Comparison of ENCODE assay signal across 13 mouse cellular contexts in the genomic region with DNA sequence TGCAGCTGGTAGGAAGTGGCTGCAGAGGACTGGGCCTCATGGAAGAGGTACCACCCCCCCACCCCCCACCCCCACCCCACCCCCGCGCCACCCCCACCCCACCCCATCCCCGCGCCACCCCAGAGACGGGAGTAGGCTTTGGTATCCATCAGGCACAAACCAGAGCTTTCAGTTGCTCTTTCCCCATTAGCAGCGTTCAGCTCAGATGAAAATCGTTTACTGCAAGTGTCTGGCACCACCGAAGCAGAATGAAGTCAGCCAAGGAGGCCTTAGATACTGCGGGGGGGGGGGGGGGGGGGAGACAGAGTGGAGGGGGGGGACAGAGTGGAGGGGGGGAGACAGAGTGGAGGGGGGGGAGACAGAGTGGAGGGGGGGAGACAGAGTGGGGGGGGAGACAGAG. TPM values are rescaled to one million over a fixed set of nuclear protein-coding genes. Genes with fewer than 3 reads are reported as not detected.
DNase-seq lines count a peak whose midpoint lies in the region; ATAC-seq lines count a peak whose summit lies in the region.
"Had no signal": no experiment of that assay in that cellular context is flagged by ENCODE, and none has a peak within 500 bp of the region (broad histone marks: within the 10 kb centered on the region; RNA-seq: fewer than 3 reads in every experiment).

No protein-coding gene starts in this region.

- H3K9me3 ChIP-seq in heart, embryonic 15.5 days (replicated peaks), result no peaks in the 10 kb centered on the region
- no peaks in the 10 kb centered on the region for H3K9me3 ChIP-seq in midbrain, embryonic 10.5 days (replicated peaks)
- no peaks in the 10 kb centered on the region for H3K9me3 ChIP-seq in midbrain, embryonic 14.5 days (ENCODE audit: control insufficient read depth, low read length)
- H3K9me3 ChIP-seq in embryonic facial prominence, embryonic 13.5 days, result no peaks in the 10 kb centered on the region
- no peaks in the 10 kb centered on the region for H3K9me3 ChIP-seq in limb, embryonic 10.5 days (replicated peaks)

- peak overlapping the region; percentile 93 for H3K27ac ChIP-seq in heart, embryonic 15.5 days
- H3K27ac ChIP-seq in midbrain, embryonic 10.5 days (replicated peaks), result peak overlapping the region; percentile 76
- no peak overlapping the region for H3K27ac ChIP-seq in midbrain, embryonic 14.5 days (replicated peaks; ENCODE audit: low read depth, low read length)
- peak overlapping the region; percentile 63; the same call in 1 of the 2 replicates for H3K27ac ChIP-seq in embryonic facial prominence, embryonic 13.5 days
- peak overlapping the region; percentile 73 for H3K27ac ChIP-seq in limb, embryonic 10.5 days

- H3K4me3 ChIP-seq in heart, embryonic 15.5 days, result no peak overlapping the region
- no peak overlapping the region for H3K4me3 ChIP-seq in midbrain, embryonic 10.5 days
- H3K4me3 ChIP-seq in midbrain, embryonic 14.5 days (replicated peaks; ENCODE audit: low read depth, low read length), result no peak overlapping the region
- H3K4me3 ChIP-seq in embryonic facial prominence, embryonic 13.5 days, result no peak overlapping the region
- H3K4me3 ChIP-seq in limb, embryonic 10.5 days, result no peak overlapping the region

- 17% methylated on average over 8 of the region's 9 CpGs for WGBS in heart, embryonic 15.5 days
- 21% methylated on average over 8 of the region's 9 CpGs for WGBS in midbrain, embryonic 10.5 days
- 13% methylated on average over 8 of the region's 9 CpGs for WGBS in midbrain, embryonic 14.5 days
- WGBS in embryonic facial prominence, embryonic 13.5 days, result 13% methylated on average over 7 of the region's 9 CpGs
- WGBS in limb, embryonic 10.5 days, result 23% methylated on average over 5 of the region's 9 CpGs

- H3K4me1 ChIP-seq in heart, embryonic 15.5 days (replicated peaks), result peaks cover 93% of the 10 kb centered on the region
- H3K4me1 ChIP-seq in midbrain, embryonic 10.5 days, result peaks cover 56% of the 10 kb centered on the region
- peaks cover 21% of the 10 kb centered on the region for H3K4me1 ChIP-seq in midbrain, embryonic 14.5 days (ENCODE audit: control insufficient read depth, insufficient read depth, low read length)
- peaks cover 71% of the 10 kb centered on the region for H3K4me1 ChIP-seq in embryonic facial prominence, embryonic 13.5 days
- peaks cover 62% of the 10 kb centered on the region for H3K4me1 ChIP-seq in limb, embryonic 10.5 days

- no peak for ATAC-seq in heart, embryonic 15.5 days (replicated peaks; ENCODE audit: insufficient number of reproducible peaks, insufficient read depth, low FRiP score, low read depth)
- no peak for ATAC-seq in midbrain, embryonic 14.5 days (ENCODE audit: low FRiP score, low TSS enrichment)
- no peak for ATAC-seq in embryonic facial prominence, embryonic 13.5 days (ENCODE audit: insufficient number of reproducible peaks, insufficient read depth, low FRiP score, low TSS enrichment, low read depth)
- no peak for ATAC-seq in megakaryocyte-erythroid progenitor cell, adult 5-6 weeks (replicated peaks; ENCODE audit: low FRiP score, low TSS enrichment, poor library complexity, severe bottlenecking)

- DNase-seq in heart, postnatal 25 days (ENCODE audit: low spot score), result no peak
- no peak for DNase-seq in midbrain, embryonic 10.5 days (ENCODE audit: low spot score)
- no peak for DNase-seq in midbrain, embryonic 14.5 days
- DNase-seq in limb, embryonic 10.5 days (ENCODE audit: low spot score), result no peak
- DNase-seq in embryo, embryonic 9.5 days (ENCODE audit: extremely low spot score), result no peak
- DNase-seq: adrenal gland, postnatal 25 days; embryo, embryonic 11 days; kidney, adult 9 months had no signal

- no peaks in the 10 kb centered on the region for H3K27me3 ChIP-seq in heart, embryonic 15.5 days
- H3K27me3 ChIP-seq in midbrain, embryonic 10.5 days (ENCODE audit: low read depth, poor library complexity, severe bottlenecking), result no peaks in the 10 kb centered on the region
- H3K27me3 ChIP-seq in midbrain, embryonic 14.5 days (ENCODE audit: control insufficient read depth, insufficient read depth, low read length), result no peaks in the 10 kb centered on the region
- H3K27me3 ChIP-seq in embryonic facial prominence, embryonic 13.5 days, result no peaks in the 10 kb centered on the region
- no peaks in the 10 kb centered on the region for H3K27me3 ChIP-seq in limb, embryonic 10.5 days (ENCODE audit: low read depth, poor library complexity, severe bottlenecking)

- intact Hi-C loops in heart, postnatal 25 days (cut with DNase I), result no loop called here

- no peak overlapping the region for H3K4me2 ChIP-seq in heart, embryonic 15.5 days
- no peak overlapping the region for H3K4me2 ChIP-seq in midbrain, embryonic 14.5 days (ENCODE audit: low read length)
- H3K4me2 ChIP-seq in embryonic facial prominence, embryonic 13.5 days, result no peak overlapping the region

- no peak overlapping the region for H3K9ac ChIP-seq in heart, embryonic 15.5 days
- H3K9ac ChIP-seq in midbrain, embryonic 14.5 days (replicated peaks; ENCODE audit: low read length), result no peak overlapping the region
- no peak overlapping the region for H3K9ac ChIP-seq in embryonic facial prominence, embryonic 13.5 days

- H3K36me3 ChIP-seq in heart, embryonic 15.5 days, result no peaks in the 10 kb centered on the region
- H3K36me3 ChIP-seq in midbrain, embryonic 10.5 days, result peaks cover 46% of the 10 kb centered on the region
- no peaks in the 10 kb centered on the region for H3K36me3 ChIP-seq in midbrain, embryonic 14.5 days (ENCODE audit: control insufficient read depth, insufficient read depth, low read length)
- no peaks in the 10 kb centered on the region for H3K36me3 ChIP-seq in embryonic facial prominence, embryonic 13.5 days
- H3K36me3 ChIP-seq in limb, embryonic 10.5 days, result no peaks in the 10 kb centered on the region

RNA-seq across cellular contexts. Expression of gene C1qtnf9, which starts 28.8 kb away (rescaled TPM):
- polyA plus RNA-seq in heart, embryonic 15.5 days (2015; fragmentation: Nextera tagmentation; extraction: Ambion mirVana), result 2.3 and 2.4 TPM in 2 replicates
- total RNA-seq in heart, postnatal 25 days (2021), result 10 to 100 TPM; 43.1 to 50.6 TPM
- 0.06 and 0.09 TPM in 2 replicates for polyA plus RNA-seq in midbrain, embryonic 10.5 days (2016; fragmentation: Nextera tagmentation; extraction: Ambion mirVana)
- polyA plus RNA-seq in midbrain, embryonic 14.5 days (2014; fragmentation: Nextera tagmentation; extraction: Ambion mirVana), result not detected in 2 replicates
- 0.80 and 1.0 TPM in 2 replicates for polyA plus RNA-seq in embryonic facial prominence, embryonic 13.5 days (2015; fragmentation: Nextera tagmentation; extraction: Ambion mirVana)
- 0.10 and 0.26 TPM in 2 replicates for polyA plus RNA-seq in limb, embryonic 10.5 days (2016; fragmentation: Nextera tagmentation; extraction: Ambion mirVana)
- total RNA-seq in megakaryocyte-erythroid progenitor cell, adult 5-6 weeks (2014; fragmentation: Nextera tagmentation), result not detected in 2 replicates
- not detected in 2 replicates for total RNA-seq in megakaryocyte-erythroid progenitor cell, adult 5-6 weeks (2017)
- total RNA-seq: left cerebral cortex, postnatal 10 days; monocyte, adult 5-6 weeks had no signal

RNA-seq across cellular contexts. Expression of gene Mipep, which starts 45.2 kb away (rescaled TPM):
- 29.2 TPM in 2 replicates for polyA plus RNA-seq in heart, embryonic 15.5 days (2015; fragmentation: Nextera tagmentation; extraction: Ambion mirVana)
- 10 to 100 TPM; 53.9 to 58.4 TPM for total RNA-seq in heart, postnatal 25 days (2021)
- polyA plus RNA-seq in midbrain, embryonic 10.5 days (2016; fragmentation: Nextera tagmentation; extraction: Ambion mirVana), result 21.9 and 25.4 TPM in 2 replicates
- polyA plus RNA-seq in midbrain, embryonic 14.5 days (2014; fragmentation: Nextera tagmentation; extraction: Ambion mirVana), result 15.7 and 21.3 TPM in 2 replicates
- 20.5 and 24.4 TPM in 2 replicates for polyA plus RNA-seq in embryonic facial prominence, embryonic 13.5 days (2015; fragmentation: Nextera tagmentation; extraction: Ambion mirVana)
- 24.0 and 25.1 TPM in 2 replicates for polyA plus RNA-seq in limb, embryonic 10.5 days (2016; fragmentation: Nextera tagmentation; extraction: Ambion mirVana)
- 15.8 and 19.6 TPM in 2 replicates for total RNA-seq in megakaryocyte-erythroid progenitor cell, adult 5-6 weeks (2014; fragmentation: Nextera tagmentation)
- total RNA-seq in megakaryocyte-erythroid progenitor cell, adult 5-6 weeks (2017), result 20.2 and 34.2 TPM in 2 replicates
